7 mouse cellular contexts compared by ENCODE assay signal in genomic region chr9:121605414-121606278, GRCm38 (mm10). TPM values are rescaled to one million over a fixed set of nuclear protein-coding genes. Genes with fewer than 3 reads are reported as not detected.
DNase-seq lines count a peak whose midpoint lies in the region; ATAC-seq lines count a peak whose summit lies in the region.

No protein-coding gene starts in this region.

- no peak overlapping the region for H3K9ac ChIP-seq in intestine, embryonic 16.5 days (ENCODE audit: low read depth, low read length)
- no peak overlapping the region for H3K9ac ChIP-seq in midbrain, embryonic 15.5 days

- WGBS in intestine, embryonic 16.5 days: 58% methylated on average over 12 of the region's 12 CpGs
- 51% methylated on average over 12 of the region's 12 CpGs for WGBS in midbrain, embryonic 15.5 days

- H3K9me3 ChIP-seq in intestine, embryonic 16.5 days (ENCODE audit: control insufficient read depth, low read length): no peaks in the 10 kb centered on the region
- no peaks in the 10 kb centered on the region for H3K9me3 ChIP-seq in midbrain, embryonic 15.5 days

- no peaks in the 10 kb centered on the region for H3K36me3 ChIP-seq in intestine, embryonic 16.5 days (ENCODE audit: control insufficient read depth, insufficient read depth, low read length)
- no peaks in the 10 kb centered on the region for H3K36me3 ChIP-seq in midbrain, embryonic 15.5 days (replicated peaks)

- ATAC-seq in intestine, embryonic 16.5 days: peak; percentile 70
- ATAC-seq in midbrain, embryonic 15.5 days (replicated peaks): peak; percentile 89

- H3K4me2 ChIP-seq in intestine, embryonic 16.5 days (ENCODE audit: low read depth, low read length): no peak overlapping the region
- no peak overlapping the region for H3K4me2 ChIP-seq in midbrain, embryonic 15.5 days

- H3K4me3 ChIP-seq in intestine, embryonic 16.5 days (ENCODE audit: low read length): no peak overlapping the region
- H3K4me3 ChIP-seq in midbrain, embryonic 15.5 days: no peak overlapping the region

- no peaks in the 10 kb centered on the region for H3K4me1 ChIP-seq in intestine, embryonic 16.5 days (ENCODE audit: control insufficient read depth, insufficient read depth, low read length)
- H3K4me1 ChIP-seq in midbrain, embryonic 15.5 days: 0 out of 2 replicates have a peak, but pooled peaks cover 6% of the 10 kb centered on the region

- no peaks in the 10 kb centered on the region for H3K27me3 ChIP-seq in intestine, embryonic 16.5 days (replicated peaks; ENCODE audit: control insufficient read depth, insufficient read depth, low read length)
- H3K27me3 ChIP-seq in midbrain, embryonic 15.5 days (replicated peaks): no peaks in the 10 kb centered on the region

- no peak overlapping the region for H3K27ac ChIP-seq in intestine, embryonic 16.5 days (ENCODE audit: low read length)
- H3K27ac ChIP-seq in midbrain, embryonic 15.5 days: no peak overlapping the region

- DNase-seq in adrenal gland, adult 8-10 months: peak; percentile 34
- peak; percentile 94 for DNase-seq in embryo, embryonic 10 days (ENCODE audit: low spot score)
- peak; percentile 58 to 60 for DNase-seq in gastrocnemius, postnatal 36 days
- peak; percentile 79 to 87 for DNase-seq in left cerebral cortex, postnatal 14 days (ENCODE audit: low spot score in 2 of 2)
- DNase-seq in spleen, postnatal 4 days (ENCODE audit: low spot score in 2 of 2): peak; percentile 44 to 69

- intact Hi-C loops in gastrocnemius, postnatal 36 days (cut with DNase I): loop anchor here (1.0 to 5.0 kb wide), 3 partner anchors 126 to 358 kb away; no protein-coding TSS in a partner anchor
- intact Hi-C loops in left cerebral cortex, postnatal 14 days (cut with DNase I): loop anchor here (1.0 to 10.0 kb wide), 4 partner anchors 126 to 361 kb away; partner anchors contain the start of gene Ulk4

RNA-seq across cellular contexts. Expression of gene Lyzl4, which starts 36.2 kb away (rescaled TPM):
- under 1 TPM in 1 of 4 experiments, not detected in 3; 0.75 TPM for total RNA-seq in adrenal gland, adult 8-10 months (2022)
- not detected for total RNA-seq in gastrocnemius, postnatal 36 days (2021)
- not detected in 2 replicates for polyA plus RNA-seq in intestine, embryonic 16.5 days (2015; fragmentation: Nextera tagmentation; extraction: Ambion mirVana)
- total RNA-seq in left cerebral cortex, postnatal 14 days (2021): 1 to 10 TPM in 1 of 2 experiments, under 1 TPM in 1; 0.97 to 1.2 TPM
- 0.18 and 0.27 TPM in 2 replicates for polyA plus RNA-seq in midbrain, embryonic 15.5 days (2015; fragmentation: Nextera tagmentation; extraction: Ambion mirVana)

RNA-seq across cellular contexts. Expression of gene Vipr1, which starts 36.9 kb away (rescaled TPM):
- 1 to 10 TPM in 2 of 4 experiments, under 1 TPM in 2; 0.58 to 2.2 (median 1.2) TPM for total RNA-seq in adrenal gland, adult 8-10 months (2022)
- 1 to 10 TPM; 1.8 to 4.5 TPM for total RNA-seq in gastrocnemius, postnatal 36 days (2021)
- polyA plus RNA-seq in intestine, embryonic 16.5 days (2015; fragmentation: Nextera tagmentation; extraction: Ambion mirVana): 6.8 and 8.9 TPM in 2 replicates
- 10 to 100 TPM; 21.1 to 23.6 TPM for total RNA-seq in left cerebral cortex, postnatal 14 days (2021)
- 0.14 and 0.15 TPM in 2 replicates for polyA plus RNA-seq in midbrain, embryonic 15.5 days (2015; fragmentation: Nextera tagmentation; extraction: Ambion mirVana)

Comparison
In these comparisons a context has a peak if more than half of its experiments do, and no peak if none do; other contexts are left out.
1. DNase-seq: peak in every context shown above with its lines; median percentile 94 in embryo, embryonic 10 days; 83 in left cerebral cortex, postnatal 14 days; 59 in gastrocnemius, postnatal 36 days; 56 in spleen, postnatal 4 days; 34 in adrenal gland, adult 8-10 months.
2. RNA of gene Vipr1, which starts 36.9 kb away (total RNA-seq): 21.1 to 23.6 TPM in left cerebral cortex, postnatal 14 days; 1.8 to 4.5 TPM in gastrocnemius, postnatal 36 days and 0.58 to 2.2 TPM in adrenal gland, adult 8-10 months; every median in the first group is over 4 times any median in the second.